Mouse (Mus musculus): ENCODE data around the gene E2f2.

DNA sequence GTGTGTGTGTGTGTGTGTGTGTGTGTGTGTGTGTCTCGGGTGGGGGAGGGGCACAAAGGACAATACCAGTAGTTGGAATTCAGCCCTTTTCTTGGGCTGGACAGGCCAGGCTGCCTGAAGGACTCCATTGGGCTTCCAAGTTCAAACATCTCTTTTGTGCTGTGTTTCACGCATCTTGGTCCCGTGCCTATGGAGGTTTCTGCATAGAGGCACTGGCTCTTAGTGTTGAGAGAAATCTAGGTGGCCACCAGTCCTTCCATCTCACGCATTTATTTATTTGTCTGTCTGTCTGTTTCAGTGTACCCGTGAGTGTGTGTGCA, 52.0 kb downstream of the E2f2 start:
- TF ChIP-seq POLR2AphosphoS2 (IDR thresholded peaks at IDR 0.05; ENCODE audit: insufficient read length, low read depth), result no peak
- no peak for TF ChIP-seq POLR2A (IDR thresholded peaks at IDR 0.05; ENCODE audit: insufficient read length, low read depth)
- TF ChIP-seq TCF12 (IDR thresholded peaks at IDR 0.05; ENCODE audit: insufficient read depth, poor library complexity, severe bottlenecking), result no peak

All from myocyte (in vitro differentiated cells).